In the genomic region with DNA sequence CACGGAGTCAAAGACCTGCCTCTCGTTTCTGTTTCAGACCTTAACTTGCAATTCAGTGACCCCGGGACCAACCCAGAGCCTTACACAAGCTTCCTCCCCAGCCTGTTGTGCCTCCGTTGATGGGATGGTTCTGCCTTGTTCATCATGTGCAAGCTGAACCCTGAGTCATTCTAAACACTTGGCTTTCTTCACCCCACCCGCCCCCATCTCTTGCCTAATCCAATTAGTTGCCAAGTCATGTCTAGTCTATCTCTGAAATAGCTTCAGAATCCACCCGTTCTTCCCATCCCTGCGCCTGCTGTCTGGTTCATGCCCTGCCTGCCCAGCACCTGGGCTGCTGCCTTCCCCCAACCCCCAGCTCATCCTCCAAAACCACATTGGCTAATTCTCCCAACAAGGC, we compare ENCODE assay signal across 10 mouse cellular contexts. TPM values are rescaled to one million over a fixed set of nuclear protein-coding genes. Genes with fewer than 3 reads are reported as not detected.
A peak's percentile ranks its signal among the peaks of the same experiment; 100 is the strongest.
DNase-seq lines count a peak whose midpoint lies in the region; TF ChIP-seq lines count a peak whose summit lies in the region.
"Had no signal": no experiment of that assay in that cellular context is flagged by ENCODE, and none has a peak within 500 bp of the region (broad histone marks: within the 10 kb centered on the region; RNA-seq: fewer than 3 reads in every experiment).

No protein-coding gene starts in this region.

- H3K4me1 ChIP-seq in bone marrow, adult 2 months (ENCODE audit: control insufficient read depth, insufficient read depth, low read length): peaks cover 4% of the 10 kb centered on the region; the same call in 1 of the 2 replicates

- TF ChIP-seq POLR2A in bone marrow, adult 2 months (IDR thresholded peaks at IDR 0.05; ENCODE audit: borderline replicate concordance, control insufficient read depth, low read depth, low read length): no peak

- no peak for TF ChIP-seq CTCF in bone marrow, adult 2 months (IDR thresholded peaks at IDR 0.05; ENCODE audit: control insufficient read depth, insufficient read depth, low read length)

- H3K4me3 ChIP-seq in bone marrow, adult 2 months (replicated peaks; ENCODE audit: control insufficient read depth, low read depth, low read length): peak overlapping the region; percentile 9
- H3K4me3 ChIP-seq: heart, embryonic 13.5 days; neural tube, embryonic 12.5 days had no signal

- DNase-seq in urinary bladder, adult 18-20 months (ENCODE audit: low spot score in 2 of 2): peak; percentile 28 to 78
- no peak for DNase-seq in urinary bladder, postnatal 10 days (ENCODE audit: low spot score)
- DNase-seq in layer of hippocampus, adult 9-11 months: peak; percentile 45
- peak; percentile 70 to 83 for DNase-seq in urinary bladder, postnatal 36 days (ENCODE audit: low spot score in 2 of 2)
- no peak for DNase-seq in kidney, adult 8-10 months
- no peak for DNase-seq in kidney, adult 18-20 months
- DNase-seq: thymus, adult 18-20 months had no signal

- 24% methylated on average over 7 of the region's 7 CpGs for WGBS in bone marrow, adult 2 months

- H3K27ac ChIP-seq in bone marrow, adult 2 months (ENCODE audit: control insufficient read depth, insufficient read depth, low read depth, low read length, poor library complexity): peak overlapping the region; percentile 58
- H3K27ac ChIP-seq: heart, embryonic 13.5 days; neural tube, embryonic 12.5 days had no signal

RNA-seq across cellular contexts. Expression of gene Pef1, which starts 9.9 kb away (rescaled TPM):
- polyA plus RNA-seq in bone marrow, adult 2 months (2011; ENCODE audit: insufficient read depth, insufficient read length, low replicate concordance, missing spikeins): 23.1 and 32.6 TPM in 2 replicates

RNA-seq across cellular contexts. Expression of gene Hcrtr1, which starts 26.9 kb away (rescaled TPM):
- not detected in 2 replicates for polyA plus RNA-seq in bone marrow, adult 2 months (2011; ENCODE audit: insufficient read depth, insufficient read length, low replicate concordance, missing spikeins)

Comparison
In these comparisons a context has a peak if more than half of its experiments do, and no peak if none do; other contexts are left out.
1. DNase-seq: peak in urinary bladder, adult 18-20 months (2 of 2), layer of hippocampus, adult 9-11 months (single experiment) and urinary bladder, postnatal 36 days (2 of 2); none in urinary bladder, postnatal 10 days (single experiment), kidney, adult 8-10 months (0 of 2) and kidney, adult 18-20 months (single experiment).